Mouse (Mus musculus) urinary bladder, postnatal 14 days (tissue): Measurements from ENCODE around the gene Gm10096.
"Not testable (repeated sequence)": the region's sequence is repeated elsewhere in the genome, so short reads cannot be mapped to it uniquely, and the experiment has no call there.

ENCODE experiments used
- DNase-seq: peaks from one replicate; pipeline ENCODE4 v3.0.0; 2021; ENCODE audit warnings: low spot score

The Gm10096 gene

GRCm38 (mm10) chrX:28954602-28955001 lies at the start of gene Gm10096:
Gene Gm10096 (minus strand): TSS chrX:28954702.
- not testable (repeated sequence) for DNase-seq
